Mouse (Mus musculus) thymus, adult 2 months (tissue): ENCODE results near the gene 1700001O22Rik. TPM values are rescaled to one million over a fixed set of nuclear protein-coding genes. Genes with fewer than 3 reads are reported as not detected.

Experiments used
- DNase-seq: peaks from one replicate; pipeline ENCODE4 v3.0.0; 2021
- H3K27ac ChIP-seq: fragments of 200-500 bp; 2 replicates; pipeline ENCODE4 v1.5.1; 2012; ENCODE audit warnings: low read length, control low read depth; ENCODE audit not compliant: control insufficient read depth, insufficient read depth
- H3K27me3 ChIP-seq: fragments of 200-500 bp; 2 replicates; pipeline ENCODE4 v1.6.1; 2012; ENCODE audit warnings: mild to moderate bottlenecking, low read length, moderate library complexity, mixed read lengths; ENCODE audit not compliant: control insufficient read depth, insufficient read depth
- H3K36me3 ChIP-seq: fragments of 200-500 bp; 2 replicates; pipeline ENCODE4 v1.6.1; 2012; ENCODE audit warnings: mild to moderate bottlenecking, low read length, moderate library complexity; ENCODE audit not compliant: control insufficient read depth, insufficient read depth
- H3K4me1 ChIP-seq: fragments of 200-500 bp; replicated peaks from 2 replicates; pipeline ENCODE4 v1.6.1; 2012; ENCODE audit warnings: low read length; ENCODE audit not compliant: control insufficient read depth, insufficient read depth
- H3K4me3 ChIP-seq: fragments of 200-500 bp; 2 replicates; pipeline ENCODE4 v1.5.1; 2012; ENCODE audit warnings: mild to moderate bottlenecking, low read length, control low read depth, moderate library complexity; ENCODE audit not compliant: control insufficient read depth, insufficient read depth
- CTCF ChIP-seq: fragments of 200-500 bp; IDR thresholded peaks from 2 replicates; pipeline ENCODE4 v1.5.1; 2012; ENCODE audit warnings: mild to moderate bottlenecking, control low read depth, low read length, moderate library complexity, borderline replicate concordance; ENCODE audit not compliant: control insufficient read depth, poor library complexity, insufficient read depth; ENCODE audit errors: extremely low read depth
- POLR2A ChIP-seq: fragments of 200-500 bp; IDR thresholded peaks from 2 replicates; pipeline ENCODE4 v1.6.1; 2012; ENCODE audit warnings: mild to moderate bottlenecking, low read length, control low read depth, moderate library complexity; ENCODE audit not compliant: control insufficient read depth, poor library complexity, insufficient read depth; ENCODE audit errors: extremely low read depth
- WGBS: fragments of 180-500 bp; shearing (Covaris S2); methylation state at CpG from one replicate; pipeline ENCODE4 v1.1.7; 2018; 5-methylcytosine and 5-hydroxymethylcytosine counted together
- polyA plus RNA-seq: library from polyadenylated mRNA; depleted of rRNA; stranded (reverse); fragments of >200 nt; gene quantifications from 2 replicates; pipeline ENCODE4 v1.2.3, GENCODE M21; 2012

Gene 1700001O22Rik
- polyA plus RNA-seq, 1 experiment = 4.0 TPM

DNA sequence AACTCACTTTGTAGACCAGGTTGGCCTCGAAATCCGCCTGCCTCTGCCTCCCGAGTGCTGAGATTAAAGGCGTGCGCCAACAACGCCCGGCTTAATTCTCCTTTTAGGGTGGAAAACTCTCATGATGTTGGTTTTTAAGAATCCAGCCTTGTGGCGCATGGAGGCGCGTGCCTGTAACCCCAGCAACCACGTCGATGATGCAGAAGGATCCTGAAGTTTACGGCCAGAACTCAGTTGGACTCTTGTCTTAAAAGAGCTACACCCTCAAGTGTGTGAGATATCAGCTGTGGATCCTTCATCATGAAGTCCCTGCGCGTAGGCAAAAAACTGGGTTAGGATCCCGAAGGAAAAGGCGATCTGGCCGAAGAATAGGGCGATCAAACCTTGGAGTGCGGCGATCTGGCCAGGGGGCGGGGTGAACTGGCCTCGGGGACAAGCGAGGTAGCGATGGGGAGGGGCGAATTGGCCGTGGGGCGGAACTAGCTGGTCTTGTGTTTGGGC, 3.7 kb upstream of the 1700001O22Rik start:
- no peak for DNase-seq
- Histone ChIP-seq H3K27ac (no peak overlapping the region), H3K4me1 (peaks cover 15% of the 10 kb centered on the region), H3K4me3 (peak overlapping the region; percentile 67), H3K36me3 (no peaks in the 10 kb centered on the region), H3K27me3 (no peaks in the 10 kb centered on the region)
- 7% methylated on average over 28 of the region's 28 CpGs for WGBS
- TF ChIP-seq POLR2A (no peak), CTCF (no peak)

- H3K4me1 ChIP-seq = peaks cover 25% of the 10 kb centered on the region
- WGBS = 98% methylated on average over 2 of the region's 2 CpGs
- no peak for TF ChIP-seq CTCF
- no peak for TF ChIP-seq POLR2A
- H3K4me3 ChIP-seq = no peak overlapping the region
- DNase-seq = no peak
- no peak overlapping the region for H3K27ac ChIP-seq
- H3K36me3 ChIP-seq = no peaks in the 10 kb centered on the region
- no peaks in the 10 kb centered on the region; the same call in 1 of the 2 replicates for H3K27me3 ChIP-seq
Observed at GRCm38 (mm10) chr2:30805983-30806382, 2.5 kb upstream of the 1700001O22Rik start.

GRCm38 (mm10) chr2:30801067-30801852, 2.2 kb downstream of the 1700001O22Rik start:
- peak; percentile 35 for DNase-seq
- TF ChIP-seq POLR2A = 0 out of 2 replicates have a peak, but pooled peaks have one; percentile 25
- 0 out of 2 replicates have a peak, but pooled peaks have one; percentile 8 for TF ChIP-seq CTCF
- no peaks in the 10 kb centered on the region for H3K36me3 ChIP-seq
- H3K27ac ChIP-seq = no peak overlapping the region
- no peaks in the 10 kb centered on the region; the same call in 1 of the 2 replicates for H3K27me3 ChIP-seq
- peak overlapping the region; percentile 40 for H3K4me3 ChIP-seq
- peaks cover 20% of the 10 kb centered on the region for H3K4me1 ChIP-seq
- WGBS = under 1% methylated on average over 77 of the region's 77 CpGs

DNA sequence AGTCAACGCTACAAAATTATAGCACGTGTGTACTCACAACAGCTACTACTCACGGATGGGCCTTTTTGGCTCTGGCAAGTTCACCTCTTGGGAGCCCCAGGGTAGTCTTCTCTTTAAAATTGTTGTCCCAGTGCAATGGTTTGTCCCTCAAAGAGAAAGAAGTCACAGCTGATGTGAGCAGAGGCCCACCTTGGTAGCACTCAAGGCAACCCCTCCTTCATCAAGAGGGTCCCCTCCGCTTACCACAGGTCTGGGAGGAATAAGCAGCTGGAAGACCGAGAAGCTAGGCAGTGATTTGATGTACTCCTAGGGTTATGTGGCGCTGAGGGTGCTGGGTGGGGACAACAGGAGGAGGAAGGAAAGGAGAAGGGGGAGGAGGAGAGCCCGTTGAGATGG, 2.8 kb downstream of the 1700001O22Rik start:
- no peaks in the 10 kb centered on the region; the same call in 1 of the 2 replicates for H3K27me3 ChIP-seq
- no peak for TF ChIP-seq POLR2A
- TF ChIP-seq CTCF = no peak
- 0 out of 2 replicates have a peak overlapping the region, but pooled peaks have one; percentile 40 for H3K4me3 ChIP-seq
- H3K27ac ChIP-seq = no peak overlapping the region
- no peak for DNase-seq
- H3K36me3 ChIP-seq = no peaks in the 10 kb centered on the region
- H3K4me1 ChIP-seq = peaks cover 26% of the 10 kb centered on the region
- 53% methylated on average over 7 of the region's 7 CpGs for WGBS

DNA sequence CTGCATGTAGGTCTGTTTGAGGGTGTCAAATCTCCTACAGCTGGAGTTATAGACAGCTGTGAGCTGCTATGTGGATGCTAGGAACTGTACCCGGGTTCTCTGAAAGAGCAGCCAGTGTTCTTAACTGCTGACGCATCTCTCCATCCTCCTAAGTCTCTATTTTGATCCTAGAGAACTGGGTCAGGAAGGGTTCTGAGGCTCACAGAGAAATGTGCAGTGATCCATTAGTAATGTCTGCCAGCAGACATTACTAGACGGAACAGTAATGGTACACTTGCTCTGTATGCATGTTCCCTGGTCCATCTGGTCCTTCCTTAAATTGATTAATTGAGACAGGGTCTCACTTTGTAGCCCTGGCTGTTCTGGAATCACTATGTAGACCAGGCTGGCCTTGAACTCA, 4.0 kb downstream of the 1700001O22Rik start:
- 93% methylated on average over 3 of the region's 3 CpGs for WGBS
- H3K4me3 ChIP-seq = no peak overlapping the region
- no peak for DNase-seq
- no peaks in the 10 kb centered on the region for H3K36me3 ChIP-seq
- no peak overlapping the region for H3K27ac ChIP-seq
- no peak for TF ChIP-seq POLR2A
- TF ChIP-seq CTCF = no peak
- peaks cover 26% of the 10 kb centered on the region for H3K4me1 ChIP-seq
- H3K27me3 ChIP-seq = no peaks in the 10 kb centered on the region; the same call in 1 of the 2 replicates

GRCm38 (mm10) chr2:30796382-30796781, 7.1 kb downstream of the 1700001O22Rik start:
- Histone ChIP-seq H3K27me3 (no peaks in the 10 kb centered on the region; the same call in 1 of the 2 replicates), H3K36me3 (no peaks in the 10 kb centered on the region), H3K4me3 (peak overlapping the region; percentile 39), H3K27ac (no peak overlapping the region), H3K4me1 (peaks cover 20% of the 10 kb centered on the region)
- TF ChIP-seq POLR2A (0 out of 2 replicates have a peak, but pooled peaks have one; percentile 23), CTCF (no peak)
- 2% methylated on average over 11 of the region's 11 CpGs for WGBS
- peak; percentile 82 for DNase-seq

GRCm38 (mm10) chr2:30795889-30796275, 7.6 kb downstream of the 1700001O22Rik start:
- TF ChIP-seq POLR2A = no peak
- TF ChIP-seq CTCF = no peak
- Histone ChIP-seq H3K36me3 (no peaks in the 10 kb centered on the region), H3K27me3 (no peaks in the 10 kb centered on the region), H3K27ac (no peak overlapping the region), H3K4me1 (peaks cover 15% of the 10 kb centered on the region), H3K4me3 (no peak overlapping the region)
- DNase-seq = peak; percentile 7
- 79% methylated on average over 5 of the region's 5 CpGs for WGBS
